Mouse (Mus musculus): Measurements from ENCODE around the gene Taok1.

Taok1 gene

DNA sequence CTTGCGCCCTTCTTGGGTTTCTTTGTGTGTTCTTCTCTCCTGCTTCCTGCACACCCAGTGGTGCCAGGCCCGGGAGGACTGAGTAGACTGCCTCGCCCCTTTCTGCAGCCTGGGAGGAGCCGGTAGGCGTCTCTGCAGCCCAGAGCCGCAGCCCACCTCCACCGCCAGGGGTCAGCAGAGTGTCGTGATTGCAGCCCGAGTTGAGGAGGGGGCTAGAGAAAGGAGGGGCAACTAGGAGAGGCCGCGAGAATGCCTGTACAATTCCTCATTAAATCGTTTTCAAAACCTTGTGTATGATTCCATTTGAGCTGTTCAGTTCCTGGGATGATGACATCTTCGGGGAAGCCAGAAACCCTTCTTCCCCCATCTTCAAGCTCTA lies 116.5 kb downstream of the Taok1 start:
- peak; percentile 80 to 88 for DNase-seq

- DNase-seq = no peak
Observed at GRCm38 (mm10) chr11:77490451-77490850, 117.2 kb downstream of the Taok1 start.

- DNase-seq = peak in 1 of 2 experiments; percentile 67
Observed at GRCm38 (mm10) chr11:77489591-77490235, 117.9 kb downstream of the Taok1 start, which contains the start of gene Ankrd13b. TSS of gene Ankrd13b (minus strand) at chr11:77489678.

GRCm38 (mm10) chr11:77488771-77489581 lies 118.6 kb downstream of the Taok1 start:
- DNase-seq = no peak

DNA sequence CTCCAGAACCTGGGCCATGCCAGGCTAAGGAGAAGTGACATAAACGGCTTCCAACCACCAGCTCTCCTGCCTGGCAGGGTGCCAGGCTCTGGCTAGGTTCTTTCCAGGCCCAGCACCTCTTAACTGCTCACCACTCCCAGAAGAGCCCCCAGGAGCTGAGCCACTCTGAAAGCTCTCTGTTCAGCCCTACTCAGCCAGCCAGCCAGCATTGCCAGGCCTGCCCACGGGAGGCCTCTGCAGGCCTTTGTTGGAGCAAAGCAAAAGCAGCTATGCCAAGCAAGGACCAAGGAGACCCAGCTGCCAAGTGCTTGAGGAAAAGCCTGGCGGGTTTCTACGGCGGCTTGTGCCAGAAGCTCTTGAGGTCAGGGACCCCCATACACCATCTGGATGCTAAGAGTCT lies 120.8 kb downstream of the Taok1 start:
- DNase-seq = no peak

DNA sequence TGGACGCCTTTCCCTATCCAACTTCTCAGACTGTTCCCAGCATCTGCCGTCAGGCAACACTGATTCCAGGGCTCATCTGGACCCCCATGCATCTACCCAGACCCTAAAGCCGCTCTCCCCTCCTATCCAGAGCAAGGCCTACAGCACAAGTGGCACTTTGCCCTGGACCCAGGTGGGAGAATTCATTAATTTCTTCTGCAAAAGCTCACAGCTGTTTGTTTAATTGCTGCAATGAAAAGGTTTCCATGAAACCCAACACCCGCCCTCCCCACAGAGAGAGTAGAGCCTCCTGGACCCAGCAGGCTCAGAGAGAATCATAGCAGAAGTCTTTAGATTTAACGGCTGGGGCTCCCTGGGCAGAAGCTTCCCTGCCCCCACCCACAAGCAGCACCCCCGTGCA lies 122.4 kb downstream of the Taok1 start:
- no peak for DNase-seq

- no peak for DNase-seq
Observed at GRCm38 (mm10) chr11:77483510-77484255, 123.9 kb downstream of the Taok1 start.

GRCm38 (mm10) chr11:77483043-77483442 lies 124.6 kb downstream of the Taok1 start:
- no peak for DNase-seq

All from kidney, adult 8-10 months (tissue).